Comparison of ENCODE assay signal across 7 mouse cellular contexts in the genomic region with DNA sequence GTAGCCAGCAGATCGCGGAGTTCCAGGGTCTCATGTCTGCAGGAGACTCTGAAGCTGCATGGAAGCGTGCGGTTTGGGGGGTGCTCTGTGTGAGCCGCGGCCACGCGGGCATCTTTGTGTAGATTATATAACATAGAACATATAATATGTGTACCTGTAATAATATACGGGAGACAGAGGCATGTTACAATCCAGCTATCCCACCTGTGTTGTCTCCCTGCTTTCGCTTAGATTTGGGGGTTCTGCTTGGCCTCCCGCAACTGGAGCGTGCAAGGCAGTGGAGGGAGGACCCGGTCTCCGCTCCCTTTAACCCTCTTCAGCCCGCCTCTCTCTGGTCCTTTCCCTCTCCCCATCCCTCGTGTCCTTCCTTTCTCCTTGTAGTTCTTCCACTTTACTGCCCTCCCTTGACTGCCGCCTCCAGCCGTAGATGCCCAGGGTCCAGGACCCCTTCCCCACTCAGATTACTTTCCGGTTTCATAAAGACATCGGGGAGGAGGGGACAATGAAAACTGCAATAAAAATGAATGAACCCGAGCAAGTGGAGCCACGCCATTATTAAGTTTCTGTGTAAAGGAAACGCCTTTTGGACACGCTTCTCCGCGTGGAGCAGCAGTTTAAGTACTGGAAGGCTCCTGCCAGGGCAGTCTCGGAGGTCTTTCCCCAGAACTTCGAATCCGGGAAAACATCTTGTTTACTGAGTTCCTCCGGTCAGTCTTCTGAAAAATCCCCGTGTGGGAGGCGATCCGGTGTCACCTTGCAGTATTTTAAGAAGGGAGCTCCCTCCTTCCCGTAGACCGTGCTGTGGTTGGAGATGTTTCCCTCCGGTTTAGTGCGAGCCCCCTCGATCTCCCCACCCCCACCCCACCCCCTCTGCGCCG. TPM values are rescaled to one million over a fixed set of nuclear protein-coding genes. Genes with fewer than 3 reads are reported as not detected.
DNase-seq lines count a peak whose midpoint lies in the region; ATAC-seq and TF ChIP-seq lines count a peak whose summit lies in the region.

No protein-coding gene starts in this region.

- no peak for TF ChIP-seq EP300 in heart, postnatal 0 days (IDR thresholded peaks at IDR 0.05; ENCODE audit: low read depth)

- peaks cover 24% of the 10 kb centered on the region for H3K4me1 ChIP-seq in embryonic facial prominence, embryonic 12.5 days
- 0 out of 2 replicates have a peak, but pooled peaks cover 6% of the 10 kb centered on the region for H3K4me1 ChIP-seq in heart, postnatal 0 days (ENCODE audit: control insufficient read depth, insufficient read depth)

- peaks cover 16% of the 10 kb centered on the region; the same call in 1 of the 2 replicates for H3K79me2 ChIP-seq in macrophage (ENCODE audit: inconsistent target)

- peak overlapping the region; percentile 99 for H3K27ac ChIP-seq in embryonic facial prominence, embryonic 12.5 days
- H3K27ac ChIP-seq in heart, postnatal 0 days (ENCODE audit: low read depth), result peak overlapping the region; percentile 80
- peak overlapping the region; percentile 81 for H3K27ac ChIP-seq in macrophage

- no peak for TF ChIP-seq CTCF in heart, postnatal 0 days (IDR thresholded peaks at IDR 0.05; ENCODE audit: low read depth)

- H3K36me3 ChIP-seq in embryonic facial prominence, embryonic 12.5 days, result no peaks in the 10 kb centered on the region
- no peaks in the 10 kb centered on the region for H3K36me3 ChIP-seq in heart, postnatal 0 days (replicated peaks; ENCODE audit: control insufficient read depth, insufficient read depth, low read length)
- no peaks in the 10 kb centered on the region for H3K36me3 ChIP-seq in macrophage (ENCODE audit: inconsistent target)

- peak overlapping the region; percentile 87 for H3K4me3 ChIP-seq in embryonic facial prominence, embryonic 12.5 days
- peak overlapping the region; percentile 79 for H3K4me3 ChIP-seq in heart, postnatal 0 days (ENCODE audit: low read depth, low read length)
- H3K4me3 ChIP-seq in macrophage (ENCODE audit: inconsistent target), result peak overlapping the region; percentile 84

- H3K27me3 ChIP-seq in embryonic facial prominence, embryonic 12.5 days, result no peaks in the 10 kb centered on the region
- H3K27me3 ChIP-seq in heart, postnatal 0 days (ENCODE audit: control insufficient read depth, insufficient read depth, low read length), result no peaks in the 10 kb centered on the region

- WGBS in embryonic facial prominence, embryonic 12.5 days, result under 1% methylated on average over 40 of the region's 40 CpGs
- under 1% methylated on average over 40 of the region's 40 CpGs for WGBS in heart, postnatal 0 days
- 2% methylated on average over 35 of the region's 40 CpGs for WGBS in macrophage (ENCODE audit: missing documents)

- H3K9ac ChIP-seq in embryonic facial prominence, embryonic 12.5 days, result peak overlapping the region; percentile 96
- H3K9ac ChIP-seq in heart, postnatal 0 days (replicated peaks; ENCODE audit: low read depth, low read length), result peak overlapping the region; percentile 88

- ATAC-seq in embryonic facial prominence, embryonic 12.5 days (ENCODE audit: insufficient number of reproducible peaks, insufficient read depth, low FRiP score, low TSS enrichment), result peak; percentile 22
- no peak for ATAC-seq in heart, postnatal 0 days (ENCODE audit: insufficient read depth, low read depth)

- DNase-seq in ES-CJ7 (ENCODE audit: low read depth, low spot score), result peak; percentile 35
- DNase-seq in adrenal gland, adult 2 months, result peak; percentile 59
- peak; percentile 43 for DNase-seq in heart, postnatal 0 days (ENCODE audit: low spot score)
- DNase-seq in layer of hippocampus, postnatal 10 days (ENCODE audit: low spot score in 2 of 2), result peak; percentile 44 to 64
- peak; percentile 63 to 64 for DNase-seq in right cerebral cortex, postnatal 10 days (ENCODE audit: low spot score in 2 of 2)

- H3K4me2 ChIP-seq in embryonic facial prominence, embryonic 12.5 days (replicated peaks), result peak overlapping the region; percentile 62
- peak overlapping the region; percentile 64 for H3K4me2 ChIP-seq in heart, postnatal 0 days (ENCODE audit: low read depth, low read length)

- H3K9me3 ChIP-seq in embryonic facial prominence, embryonic 12.5 days, result no peaks in the 10 kb centered on the region
- no peaks in the 10 kb centered on the region for H3K9me3 ChIP-seq in heart, postnatal 0 days (replicated peaks; ENCODE audit: control insufficient read depth, low read length)

RNA-seq across cellular contexts. Expression of a gene that starts 0.9 kb away (rescaled TPM):
- 10 to 100 TPM; 59.0 to 96.0 TPM for total RNA-seq in adrenal gland, adult 2 months (2021)
- 111 and 121 TPM in 2 replicates for polyA plus RNA-seq in adrenal gland, adult 2 months (2012; rRNA removed)
- 36.4 and 38.8 TPM in 2 replicates for polyA plus RNA-seq in embryonic facial prominence, embryonic 12.5 days (2016; fragmentation: Nextera tagmentation; extraction: Ambion mirVana)
- total RNA-seq in heart, postnatal 0 days (2014; rRNA removed; ENCODE audit: low replicate concordance), result 2.4 and 5.2 TPM in 2 replicates
- polyA plus RNA-seq in heart, postnatal 0 days (2015; fragmentation: Nextera tagmentation; extraction: Ambion mirVana), result 2.9 TPM in 2 replicates
- total RNA-seq in layer of hippocampus, postnatal 10 days (2021), result 10 to 100 TPM; 53.8 to 55.6 TPM
- total RNA-seq in macrophage (2018; cell fraction: chromatin; rRNA removed), result 10 to 100 TPM in 1 of 26 experiments, 1 to 10 TPM in 20, under 1 TPM in 4, not detected in 1; 0.37 to 13.4 (median 2.9) TPM
- total RNA-seq in macrophage (2018; cell fraction: cytosol; rRNA removed), result 1 to 10 TPM; 1.3 to 3.8 (median 2.3) TPM
- 10 to 100 TPM in 3 of 26 experiments, 1 to 10 TPM in 23; 1.0 to 29.0 (median 3.6) TPM for total RNA-seq in macrophage (2018; cell fraction: nucleus; rRNA removed)
- polyA plus RNA-seq in macrophage (2018), result 1.7 to 8.2 TPM (median 2.6 TPM) in 3 replicates
